Mouse (Mus musculus) intestine, postnatal 0 days (tissue): ENCODE data around the gene Ufc1. TPM values are rescaled to one million over a fixed set of nuclear protein-coding genes. Genes with fewer than 3 reads are reported as not detected.

Experiments
- ATAC-seq: fragments of 200-750 bp; cut with Nextera tagmentation; 2 replicates; pipeline ENCODE4 v1.8.0; 2017; ENCODE audit warnings: mild to moderate bottlenecking, moderate TSS enrichment, moderate library complexity
- H3K27ac ChIP-seq: fragments of 300-500 bp; sonication (generic); 2 replicates; pipeline ENCODE4 v1.5.1; 2014; ENCODE audit warnings: mild to moderate bottlenecking, low read depth, low read length, moderate library complexity
- H3K27me3 ChIP-seq: fragments of 300-500 bp; sonication (generic); replicated peaks from 2 replicates; pipeline ENCODE4 v1.6.1; 2014; ENCODE audit warnings: low read length, mixed read lengths; ENCODE audit not compliant: control insufficient read depth, insufficient read depth
- H3K36me3 ChIP-seq: fragments of 300-500 bp; sonication (generic); 2 replicates; pipeline ENCODE4 v1.6.1; 2014; ENCODE audit warnings: mild to moderate bottlenecking, moderate library complexity; ENCODE audit not compliant: control insufficient read depth, insufficient read depth
- H3K4me1 ChIP-seq: fragments of 300-500 bp; sonication (generic); replicated peaks from 2 replicates; pipeline ENCODE4 v1.6.1; 2014; ENCODE audit warnings: antibody characterized with exemption, low read length, mixed read lengths; ENCODE audit not compliant: control insufficient read depth, insufficient read depth
- H3K4me2 ChIP-seq: fragments of 300-500 bp; sonication (generic); replicated peaks from 2 replicates; pipeline ENCODE4 v1.6.1; 2014; ENCODE audit warnings: low read depth, mild to moderate bottlenecking, moderate library complexity
- H3K4me3 ChIP-seq: fragments of 300-500 bp; sonication (generic); 2 replicates; pipeline ENCODE4 v1.5.1; 2014; ENCODE audit warnings: low read depth, low read length
- H3K9ac ChIP-seq: fragments of 300-500 bp; sonication (generic); 2 replicates; pipeline ENCODE4 v1.6.1; 2014; ENCODE audit warnings: mild to moderate bottlenecking, low read depth, low read length
- H3K9me3 ChIP-seq: fragments of 300-500 bp; sonication (generic); 2 replicates; pipeline ENCODE4 v1.6.1; 2016; ENCODE audit warnings: mixed run types; ENCODE audit not compliant: control insufficient read depth
- CTCF ChIP-seq: sonication (generic); IDR thresholded peaks from 2 replicates; pipeline ENCODE4 v1.5.1; 2016; ENCODE audit warnings: low read depth, mild to moderate bottlenecking, control low read depth, antibody characterized with exemption, moderate library complexity
- WGBS: fragments of 180-500 bp; shearing (Covaris S2); extraction: QIAGEN DNeasy Blood & Tissue Kit; methylation state at CpG from one replicate; pipeline ENCODE4 v1.1.7; 2014; 5-methylcytosine and 5-hydroxymethylcytosine counted together
- polyA plus RNA-seq: library from polyadenylated mRNA; unstranded; fragments of >200 nt; fragmentation: Nextera tagmentation; extraction: Ambion mirVana; gene quantifications from 2 replicates; pipeline ENCODE4 v1.2.1, GENCODE M21; 2015

Gene Ufc1
- polyA plus RNA-seq, 1 experiment from 2014 or later = 117 TPM

GRCm38 (mm10) chr1:171285096-171285892, 9.5 kb downstream of the Ufc1 start:
- Histone ChIP-seq H3K4me1 (no peaks in the 10 kb centered on the region; the same call in 1 of the 2 replicates), H3K9ac (no peak overlapping the region), H3K36me3 (peaks cover 49% of the 10 kb centered on the region), H3K4me2 (no peak overlapping the region; the same call in 1 of the 2 replicates), H3K9me3 (no peaks in the 10 kb centered on the region), H3K27ac (0 out of 2 replicates have a peak overlapping the region, but pooled peaks have one; percentile 21), H3K4me3 (no peak overlapping the region), H3K27me3 (no peaks in the 10 kb centered on the region)
- WGBS = 84% methylated on average over 20 of the region's 20 CpGs
- TF ChIP-seq CTCF = no peak
- ATAC-seq = no peak

GRCm38 (mm10) chr1:171284491-171284890, 10.3 kb downstream of the Ufc1 start:
- 90% methylated on average over 15 of the region's 15 CpGs for WGBS
- ATAC-seq = no peak
- Histone ChIP-seq H3K4me3 (no peak overlapping the region), H3K4me1 (no peaks in the 10 kb centered on the region; the same call in 1 of the 2 replicates), H3K27me3 (no peaks in the 10 kb centered on the region), H3K9ac (no peak overlapping the region), H3K36me3 (peaks cover 43% of the 10 kb centered on the region), H3K9me3 (no peaks in the 10 kb centered on the region), H3K27ac (no peak overlapping the region), H3K4me2 (no peak overlapping the region; the same call in 1 of the 2 replicates)
- TF ChIP-seq CTCF = no peak

GRCm38 (mm10) chr1:171283188-171284160, 11.3 kb downstream of the Ufc1 start:
- Histone ChIP-seq H3K4me1 (no peaks in the 10 kb centered on the region; the same call in 1 of the 2 replicates), H3K4me2 (no peak overlapping the region), H3K27ac (no peak overlapping the region), H3K9ac (no peak overlapping the region), H3K27me3 (no peaks in the 10 kb centered on the region), H3K4me3 (no peak overlapping the region), H3K9me3 (no peaks in the 10 kb centered on the region), H3K36me3 (peaks cover 41% of the 10 kb centered on the region; the same call in 1 of the 2 replicates)
- ATAC-seq = no peak
- TF ChIP-seq CTCF = no peak
- WGBS = 93% methylated on average over 18 of the region's 18 CpGs

GRCm38 (mm10) chr1:171282086-171282805, 12.6 kb downstream of the Ufc1 start:
- peaks cover 52% of the 10 kb centered on the region for H3K36me3 ChIP-seq
- H3K9me3 ChIP-seq = no peaks in the 10 kb centered on the region
- H3K4me2 ChIP-seq = peak overlapping the region; percentile 87; the same call in 1 of the 2 replicates
- H3K4me3 ChIP-seq = peak overlapping the region; percentile 60; the same call in 1 of the 2 replicates
- H3K27ac ChIP-seq = no peak overlapping the region
- no peak for TF ChIP-seq CTCF
- WGBS = 76% methylated on average over 18 of the region's 18 CpGs
- no peak overlapping the region for H3K9ac ChIP-seq
- no peak for ATAC-seq
- no peaks in the 10 kb centered on the region; the same call in 1 of the 2 replicates for H3K4me1 ChIP-seq
- no peaks in the 10 kb centered on the region for H3K27me3 ChIP-seq

GRCm38 (mm10) chr1:171281528-171281923, 13.3 kb downstream of the Ufc1 start:
- no peaks in the 10 kb centered on the region for H3K4me1 ChIP-seq
- peaks cover 59% of the 10 kb centered on the region for H3K36me3 ChIP-seq
- peak; percentile 61 for ATAC-seq
- H3K4me3 ChIP-seq = peak overlapping the region; percentile 60
- peak overlapping the region; percentile 89 for H3K27ac ChIP-seq
- H3K9me3 ChIP-seq = no peaks in the 10 kb centered on the region
- TF ChIP-seq CTCF = peak; percentile 84
- 0% methylated on average over 10 of the region's 10 CpGs for WGBS
- peak overlapping the region; percentile 87 for H3K4me2 ChIP-seq
- no peaks in the 10 kb centered on the region for H3K27me3 ChIP-seq
- peak overlapping the region; percentile 69 for H3K9ac ChIP-seq
